Mouse (Mus musculus) lung, embryonic 14.5 days (tissue): ENCODE data around the gene Hps1. TPM values are rescaled to one million over a fixed set of nuclear protein-coding genes. Genes with fewer than 3 reads are reported as not detected.

ENCODE experiments used
- ATAC-seq: fragments of 200-750 bp; cut with Nextera tagmentation; 2 replicates; pipeline ENCODE4 v1.8.0; 2017; ENCODE audit warnings: mild to moderate bottlenecking, moderate TSS enrichment, moderate library complexity; ENCODE audit not compliant: insufficient read depth
- DNase-seq: peaks from one replicate; pipeline ENCODE4 v3.0.0-alpha.2; 2015
- H3K27ac ChIP-seq: fragments of 300-500 bp; sonication (generic); 2 replicates; pipeline ENCODE4 v1.5.1; 2014; ENCODE audit warnings: low read depth, mild to moderate bottlenecking, moderate library complexity
- H3K27me3 ChIP-seq: fragments of 300-500 bp; sonication (generic); 2 replicates; pipeline ENCODE4 v1.6.1; 2014; ENCODE audit warnings: low read length, control low read depth; ENCODE audit not compliant: insufficient read depth
- H3K36me3 ChIP-seq: fragments of 300-500 bp; sonication (generic); 2 replicates; pipeline ENCODE4 v1.6.1; 2014; ENCODE audit warnings: control low read depth; ENCODE audit not compliant: insufficient read depth
- H3K4me1 ChIP-seq: fragments of 300-500 bp; sonication (generic); 2 replicates; pipeline ENCODE4 v1.6.1; 2014; ENCODE audit warnings: antibody characterized with exemption, control low read depth; ENCODE audit not compliant: insufficient read depth
- H3K4me2 ChIP-seq: fragments of 300-500 bp; sonication (generic); 2 replicates; pipeline ENCODE4 v1.6.1; 2014; ENCODE audit warnings: mild to moderate bottlenecking
- H3K4me3 ChIP-seq: fragments of 300-500 bp; sonication (generic); 2 replicates; pipeline ENCODE4 v1.5.1; 2014; ENCODE audit warnings: low read depth, low read length
- H3K9ac ChIP-seq: fragments of 300-500 bp; sonication (generic); 2 replicates; pipeline ENCODE4 v1.6.1; 2014
- H3K9me3 ChIP-seq: fragments of 300-500 bp; sonication (generic); 2 replicates; pipeline ENCODE4 v1.6.1; 2016; ENCODE audit warnings: low read depth, low read length, control low read depth
- CTCF ChIP-seq: IDR thresholded peaks from 2 replicates; pipeline ENCODE4 v1.5.1; 2016; ENCODE audit warnings: antibody characterized with exemption, low read depth
- WGBS: fragments of 180-500 bp; shearing (Covaris S2); extraction: QIAGEN DNeasy Blood & Tissue Kit; methylation state at CpG from one replicate; pipeline ENCODE4 v1.1.7; 2014; 5-methylcytosine and 5-hydroxymethylcytosine counted together
- polyA plus RNA-seq: library from polyadenylated mRNA; unstranded; fragments of >200 nt; fragmentation: Nextera tagmentation; extraction: Ambion mirVana; gene quantifications from 2 replicates; pipeline ENCODE4 v1.2.1, GENCODE M21; 2014

The Hps1 gene
- polyA plus RNA-seq, 1 experiment from 2014 or later: 14.8 TPM

- Histone ChIP-seq H3K36me3 (no peaks in the 10 kb centered on the region), H3K27me3 (no peaks in the 10 kb centered on the region), H3K9ac (no peak overlapping the region), H3K4me2 (no peak overlapping the region), H3K4me1 (peaks cover 5% of the 10 kb centered on the region; the same call in 1 of the 2 replicates), H3K27ac (no peak overlapping the region), H3K9me3 (no peaks in the 10 kb centered on the region), H3K4me3 (no peak overlapping the region)
- 66% methylated on average over 5 of the region's 5 CpGs for WGBS
- DNase-seq (no peak), ATAC-seq (no peak)
- TF ChIP-seq CTCF: peak; percentile 37
Measured at GRCm38 (mm10) chr19:42777801-42778200, 2.0 kb downstream of the Hps1 start.

GRCm38 (mm10) chr19:42776813-42777212 lies 3.0 kb downstream of the Hps1 start:
- TF ChIP-seq CTCF: peak; percentile 57
- H3K27ac ChIP-seq: no peak overlapping the region
- DNase-seq (peak; percentile 66), ATAC-seq (no peak)
- WGBS: 97% methylated on average over 1 of the region's 1 CpGs
- H3K36me3 ChIP-seq: no peaks in the 10 kb centered on the region
- no peak overlapping the region for H3K4me3 ChIP-seq
- H3K9ac ChIP-seq: no peak overlapping the region
- H3K9me3 ChIP-seq: no peaks in the 10 kb centered on the region
- no peak overlapping the region for H3K4me2 ChIP-seq
- H3K27me3 ChIP-seq: no peaks in the 10 kb centered on the region
- H3K4me1 ChIP-seq: peaks cover 5% of the 10 kb centered on the region; the same call in 1 of the 2 replicates

GRCm38 (mm10) chr19:42770141-42770872 lies 9.5 kb downstream of the Hps1 start:
- no peak for ATAC-seq
- no peak overlapping the region for H3K9ac ChIP-seq
- H3K27me3 ChIP-seq: no peaks in the 10 kb centered on the region
- H3K27ac ChIP-seq: no peak overlapping the region
- no peak for DNase-seq
- 79% methylated on average over 23 of the region's 23 CpGs for WGBS
- no peak overlapping the region for H3K4me3 ChIP-seq
- TF ChIP-seq CTCF: no peak
- H3K4me1 ChIP-seq: no peaks in the 10 kb centered on the region
- no peak overlapping the region for H3K4me2 ChIP-seq
- no peaks in the 10 kb centered on the region for H3K9me3 ChIP-seq
- peaks cover 19% of the 10 kb centered on the region; the same call in 1 of the 2 replicates for H3K36me3 ChIP-seq

- H3K9me3 ChIP-seq: no peaks in the 10 kb centered on the region
- TF ChIP-seq CTCF: no peak
- 82% methylated on average over 10 of the region's 10 CpGs for WGBS
- H3K9ac ChIP-seq: no peak overlapping the region
- H3K27me3 ChIP-seq: no peaks in the 10 kb centered on the region
- no peak overlapping the region for H3K4me2 ChIP-seq
- H3K36me3 ChIP-seq: peaks cover 19% of the 10 kb centered on the region; the same call in 1 of the 2 replicates
- no peak for DNase-seq
- H3K4me1 ChIP-seq: no peaks in the 10 kb centered on the region
- no peak overlapping the region for H3K27ac ChIP-seq
- H3K4me3 ChIP-seq: no peak overlapping the region
- ATAC-seq: no peak
Measured at GRCm38 (mm10) chr19:42769648-42770047, 10.1 kb downstream of the Hps1 start.

GRCm38 (mm10) chr19:42767361-42767760 lies 12.4 kb downstream of the Hps1 start:
- Histone ChIP-seq H3K9ac (no peak overlapping the region), H3K27ac (no peak overlapping the region), H3K9me3 (no peaks in the 10 kb centered on the region), H3K36me3 (peaks cover 19% of the 10 kb centered on the region; the same call in 1 of the 2 replicates), H3K4me2 (no peak overlapping the region), H3K4me1 (no peaks in the 10 kb centered on the region), H3K27me3 (no peaks in the 10 kb centered on the region), H3K4me3 (no peak overlapping the region)
- 54% methylated on average over 8 of the region's 8 CpGs for WGBS
- no peak for TF ChIP-seq CTCF
- DNase-seq (no peak), ATAC-seq (no peak)

- Histone ChIP-seq H3K4me1 (no peaks in the 10 kb centered on the region), H3K27ac (no peak overlapping the region), H3K4me2 (no peak overlapping the region), H3K9ac (no peak overlapping the region), H3K27me3 (no peaks in the 10 kb centered on the region), H3K9me3 (no peaks in the 10 kb centered on the region), H3K4me3 (no peak overlapping the region), H3K36me3 (peaks cover 11% of the 10 kb centered on the region; the same call in 1 of the 2 replicates)
- TF ChIP-seq CTCF: no peak
- DNase-seq (no peak), ATAC-seq (0 out of 2 replicates have a peak, but pooled peaks have one; percentile 35)
- 71% methylated on average over 10 of the region's 10 CpGs for WGBS
Measured at GRCm38 (mm10) chr19:42764398-42764797, 15.4 kb downstream of the Hps1 start.

- Histone ChIP-seq H3K9ac (no peak overlapping the region), H3K36me3 (0 out of 2 replicates have a peak, but pooled peaks cover 3% of the 10 kb centered on the region), H3K9me3 (no peaks in the 10 kb centered on the region), H3K27ac (no peak overlapping the region), H3K4me3 (no peak overlapping the region), H3K4me1 (peaks cover 15% of the 10 kb centered on the region), H3K27me3 (no peaks in the 10 kb centered on the region), H3K4me2 (no peak overlapping the region)
- DNase-seq (no peak), ATAC-seq (no peak)
- no peak for TF ChIP-seq CTCF
- WGBS: 80% methylated on average over 6 of the region's 6 CpGs
Measured at GRCm38 (mm10) chr19:42756671-42757070, 23.1 kb downstream of the Hps1 start.
